Mouse (Mus musculus) stomach, postnatal 0 days (tissue): ENCODE data around the gene Gm49342.
"Not testable (repeated sequence)": the region's sequence is repeated elsewhere in the genome, so short reads cannot be mapped to it uniquely, and the experiment has no call there.

Source experiments
- CTCF ChIP-seq: IDR thresholded peaks from 2 replicates; pipeline ENCODE4 v1.5.1; 2016; ENCODE audit warnings: antibody characterized with exemption, low read depth, mild to moderate bottlenecking, moderate library complexity
- EP300 ChIP-seq: optimal IDR thresholded peaks from 2 replicates; pipeline ENCODE3; 2016; ENCODE audit warnings: antibody characterized with exemption

DNA sequence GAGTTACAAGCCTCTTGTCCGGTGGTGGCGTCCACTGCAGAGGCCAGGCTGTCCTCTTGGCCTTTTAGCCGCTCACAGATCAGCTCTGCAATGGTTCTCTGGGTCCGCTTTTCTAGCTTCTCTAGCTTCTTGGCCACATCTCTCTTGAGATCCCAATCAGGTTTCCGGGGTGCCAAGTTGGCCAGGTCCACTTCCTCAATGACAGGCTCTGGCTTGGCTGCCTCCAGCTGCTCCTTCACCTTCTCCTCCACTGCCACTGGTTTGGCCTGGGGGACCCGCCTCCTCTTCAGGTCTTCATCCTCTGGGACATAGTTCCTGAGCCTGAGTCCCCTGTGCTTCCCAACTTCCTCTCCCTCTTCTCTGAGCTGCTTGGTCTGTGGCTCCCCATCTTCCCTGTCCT is 34.1 kb downstream of the Gm49342 start:
- not testable (repeated sequence) for TF ChIP-seq CTCF, EP300
